Mouse (Mus musculus): ENCODE data around the gene Mrpl12.

Gene Mrpl12

GRCm38 (mm10) chr11:120538485-120538884 is 54.1 kb downstream of the Mrpl12 start:
- peak; percentile 47 for DNase-seq (ENCODE audit: low read depth, low spot score)
